Mouse (Mus musculus): ENCODE measurements at regions not wholly inside any gene's neighbourhood (a gene's known extent, or its start where the extent isn't known, plus 50 kb on each side); places are given as distances from the start of the nearest gene placed in this dataset.

DNA sequence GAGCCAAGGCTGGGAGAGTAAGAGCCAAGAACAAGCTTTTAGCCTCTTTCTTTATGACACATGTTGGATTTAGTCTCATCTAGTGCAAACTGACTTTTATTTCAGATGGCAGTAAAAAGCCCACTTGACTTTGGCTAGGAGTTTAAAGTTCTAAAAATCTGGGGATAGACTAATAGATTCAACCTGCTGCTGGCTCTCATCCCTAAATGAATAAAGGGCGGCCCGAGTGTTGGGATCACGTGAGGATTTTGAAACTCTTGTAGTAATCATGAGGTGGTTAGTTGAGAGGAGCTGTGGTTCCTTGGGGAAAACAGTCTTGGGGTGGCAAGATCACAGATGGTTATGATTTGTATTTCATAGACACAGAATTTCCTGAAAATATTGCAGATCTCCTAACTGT lies 975.9 kb downstream of the Robo2 start:
- DNase-seq (ENCODE audit: low spot score in 2 of 2) = no peak

GRCm38 (mm10) chr16:73424851-73425250 lies 986.8 kb downstream of the Robo2 start:
- DNase-seq (ENCODE audit: low spot score in 2 of 2) = no peak

GRCm38 (mm10) chr16:73424311-73424710 lies 987.3 kb downstream of the Robo2 start:
- DNase-seq (ENCODE audit: low spot score in 2 of 2) = no peak

- DNase-seq (ENCODE audit: low spot score in 2 of 2) = no peak
Measured at GRCm38 (mm10) chr16:73404509-73404908, 1007.1 kb downstream of the Robo2 start.

GRCm38 (mm10) chr16:73404099-73404498 lies 1007.5 kb downstream of the Robo2 start:
- DNase-seq (ENCODE audit: low spot score in 2 of 2) = no peak

GRCm38 (mm10) chr16:73379056-73379455 lies 1032.6 kb downstream of the Robo2 start:
- DNase-seq (ENCODE audit: low spot score in 2 of 2) = no peak

DNA sequence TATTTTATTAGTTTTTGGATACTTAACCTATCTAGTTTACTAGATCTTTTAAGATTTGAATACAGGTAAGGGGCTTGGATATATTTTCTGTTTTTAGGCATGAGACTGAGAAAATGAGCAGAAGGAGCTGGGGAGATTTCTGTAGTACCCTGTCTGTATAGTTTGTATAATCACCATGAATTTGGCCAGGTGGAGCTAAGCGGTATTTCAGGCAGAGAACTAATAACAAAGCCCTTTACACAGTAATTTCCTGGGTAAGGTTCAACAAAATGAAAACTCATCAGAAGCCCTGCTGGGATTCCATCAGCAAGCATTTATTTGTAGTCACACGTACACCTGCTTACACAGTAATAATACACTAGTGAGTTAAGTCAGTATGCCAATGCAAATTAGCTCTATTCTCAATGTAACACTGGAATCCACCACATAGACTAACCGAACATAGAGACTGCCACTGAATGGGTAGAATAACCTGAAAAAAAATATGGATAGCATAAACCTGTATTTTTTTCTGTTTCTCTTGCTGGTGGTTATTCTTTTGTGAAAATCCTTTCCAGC lies 1036.9 kb downstream of the Robo2 start:
- DNase-seq (ENCODE audit: low spot score in 2 of 2) = no peak

- DNase-seq (ENCODE audit: low spot score in 2 of 2) = peak; percentile 5 to 8
Measured at GRCm38 (mm10) chr16:73368607-73369233, 1042.9 kb downstream of the Robo2 start.

DNA sequence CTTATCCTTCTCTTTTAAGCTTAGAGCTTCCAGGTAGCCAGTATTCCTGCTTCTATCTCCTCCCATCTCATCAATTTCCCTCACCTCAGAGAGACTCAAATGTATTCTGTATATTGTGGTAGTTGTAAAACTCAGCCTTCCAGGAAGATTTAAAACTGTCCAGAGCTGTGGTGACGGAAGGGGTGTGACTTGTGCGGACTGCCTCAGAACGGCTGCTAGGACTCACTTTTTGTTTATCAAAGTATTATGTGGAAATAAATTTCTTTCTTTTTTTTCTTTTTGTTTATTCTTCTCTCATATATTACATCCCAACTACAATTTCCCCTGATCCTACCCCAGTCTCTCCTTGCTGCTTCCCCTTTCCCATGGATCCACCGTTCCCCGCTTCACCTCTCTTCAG lies 1043.7 kb downstream of the Robo2 start:
- no peak for DNase-seq (ENCODE audit: low spot score in 2 of 2)

DNA sequence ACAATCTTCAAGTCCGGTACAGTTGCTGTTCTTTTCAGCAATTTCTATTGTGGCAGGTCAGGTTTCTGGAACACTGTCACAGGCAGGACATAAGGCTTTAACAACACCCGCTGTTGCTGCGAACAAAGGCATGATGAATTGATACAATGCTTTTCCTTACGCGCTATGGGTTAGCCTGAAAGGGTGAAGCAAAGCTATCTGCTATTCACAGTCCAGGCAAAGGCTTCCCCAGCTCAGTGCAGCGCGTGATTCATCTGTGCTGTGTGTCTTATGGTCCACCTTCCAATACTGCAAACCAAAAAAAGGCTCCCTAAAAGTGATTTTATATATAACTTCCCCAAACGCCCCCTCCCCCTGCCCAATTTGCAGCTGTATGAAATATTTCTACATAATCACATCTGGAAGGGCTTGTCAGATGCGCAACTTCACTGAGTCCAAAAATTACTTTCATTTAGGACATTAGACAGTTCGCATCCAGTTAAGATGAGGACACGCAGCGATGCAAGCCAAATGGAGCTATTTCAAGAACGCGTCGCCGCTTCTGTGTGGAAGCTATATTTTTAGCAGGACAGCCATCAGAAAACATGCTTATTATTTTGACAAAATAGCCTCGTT lies 1044.3 kb downstream of the Robo2 start:
- peak; percentile 33 to 38 for DNase-seq (ENCODE audit: low spot score in 2 of 2)

DNA sequence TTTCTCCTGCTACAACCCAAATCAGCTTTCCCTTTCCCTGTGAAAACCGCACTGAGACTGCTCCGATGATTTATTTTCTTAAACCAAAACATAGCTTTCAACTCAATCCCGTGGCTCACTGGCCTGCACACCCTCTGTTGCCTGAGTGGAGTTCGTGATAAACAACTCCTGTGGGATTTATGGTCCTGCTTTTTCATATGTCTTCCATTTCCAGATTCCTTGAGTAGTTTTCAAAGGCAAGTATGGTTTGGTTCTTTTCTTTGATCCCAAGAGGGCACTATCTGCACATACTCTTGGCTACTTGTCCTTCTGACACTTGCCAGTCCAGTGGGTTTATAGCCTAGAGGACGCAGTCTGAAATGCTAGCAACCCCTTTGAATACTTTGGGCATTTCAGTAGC lies 1042.6 kb downstream of the Robo1 start:
- no peak for DNase-seq (ENCODE audit: low spot score in 2 of 2)

GRCm38 (mm10) chr16:73343941-73344340 lies 1035.8 kb downstream of the Robo1 start:
- DNase-seq (ENCODE audit: low spot score in 2 of 2) = no peak

- no peak for DNase-seq (ENCODE audit: low spot score in 2 of 2)
Measured at GRCm38 (mm10) chr16:73343531-73343930, 1035.4 kb downstream of the Robo1 start.

GRCm38 (mm10) chr16:73317644-73318043 lies 1009.5 kb downstream of the Robo1 start:
- DNase-seq (ENCODE audit: low spot score in 2 of 2) = no peak

- no peak for DNase-seq (ENCODE audit: low spot score in 2 of 2)
Measured at GRCm38 (mm10) chr16:73310096-73310495, 1002.0 kb downstream of the Robo1 start.

- no peak for DNase-seq (ENCODE audit: low spot score in 2 of 2)
Measured at GRCm38 (mm10) chr16:73279951-73280350, 971.8 kb downstream of the Robo1 start.

- no peak for DNase-seq (ENCODE audit: low spot score in 2 of 2)
Measured at GRCm38 (mm10) chr16:73259691-73260090, 951.6 kb downstream of the Robo1 start.

- no peak for DNase-seq (ENCODE audit: low spot score in 2 of 2)
Measured at GRCm38 (mm10) chr16:73259283-73259682, 951.2 kb downstream of the Robo1 start.

GRCm38 (mm10) chr16:73245073-73245590 lies 937.0 kb downstream of the Robo1 start:
- no peak for DNase-seq (ENCODE audit: low spot score in 2 of 2)

DNA sequence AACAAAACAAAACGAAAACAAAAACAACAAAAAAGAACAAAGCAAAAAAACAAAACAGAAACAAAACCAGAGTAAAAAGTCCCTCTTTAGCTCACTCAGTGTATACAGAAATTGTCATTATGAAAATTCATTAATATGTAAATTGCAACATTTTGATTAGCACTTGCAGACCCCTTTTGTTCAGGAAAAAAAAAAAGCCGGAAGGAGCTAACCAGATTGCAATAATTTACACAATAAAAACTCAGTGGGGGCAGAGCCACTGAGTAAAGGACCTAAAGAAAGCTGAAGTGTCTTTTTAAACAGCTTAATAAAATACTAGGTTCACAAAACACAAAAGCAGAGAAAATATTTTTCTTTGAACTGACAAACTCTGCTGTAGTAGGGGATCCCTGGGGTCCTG lies 922.5 kb downstream of the Robo1 start:
- no peak for DNase-seq (ENCODE audit: low spot score in 2 of 2)

DNA sequence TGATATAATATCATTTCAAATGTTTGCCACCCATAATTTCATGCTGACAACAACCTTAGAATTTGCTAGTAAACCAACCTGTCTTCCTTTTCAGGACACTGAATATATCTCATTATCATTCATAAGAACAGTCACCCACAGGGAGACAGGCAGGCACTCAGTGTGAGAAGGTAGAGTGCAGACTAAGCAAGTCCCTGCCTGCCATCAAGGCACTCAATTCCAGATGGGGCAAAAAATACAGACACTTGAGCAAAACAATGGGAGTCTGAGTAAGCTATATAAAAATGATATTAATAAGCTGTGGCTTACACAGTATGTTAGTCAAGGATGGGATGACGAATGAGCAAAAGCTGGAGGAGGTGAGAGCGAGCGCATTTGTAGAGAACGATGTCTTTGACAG lies 909.4 kb downstream of the Robo1 start:
- peak; percentile 5 for DNase-seq (ENCODE audit: low spot score in 2 of 2)

GRCm38 (mm10) chr16:73203542-73203941 lies 895.4 kb downstream of the Robo1 start:
- DNase-seq (ENCODE audit: low spot score in 2 of 2) = no peak

- no peak for DNase-seq (ENCODE audit: low spot score in 2 of 2)
Measured at GRCm38 (mm10) chr16:73200991-73201390, 892.9 kb downstream of the Robo1 start.
